Mouse (Mus musculus) CH12.LX (cell line): ENCODE measurements around the gene Cblc. TPM values are rescaled to one million over a fixed set of nuclear protein-coding genes. Genes with fewer than 3 reads are reported as not detected.

Experiments used
- DNase-seq: peaks from one replicate; pipeline ENCODE4 v3.0.0-alpha.2; 2013; ENCODE audit errors: extremely low read depth
- H3K27ac ChIP-seq: 2 replicates; pipeline ENCODE4 v1.5.1; 2012; ENCODE audit warnings: low read depth, mild to moderate bottlenecking, control low read depth, moderate library complexity; ENCODE audit not compliant: insufficient read depth
- H3K27me3 ChIP-seq: replicated peaks from 2 replicates; pipeline ENCODE3; 2012; ENCODE audit warnings: inconsistent platforms
- H3K36me3 ChIP-seq, 2 experiments: replicated peaks in 1 of 2; 2 replicates each; pipeline versions ENCODE3 to v1.6.1; 2012; ENCODE audit warnings: inconsistent platforms in 1 of 2, low read length in 1 of 2, mild to moderate bottlenecking in 1 of 2, mixed read lengths in 1 of 2, moderate library complexity in 1 of 2; ENCODE audit not compliant: control insufficient read depth in 1 of 2, insufficient read depth in 1 of 2
- H3K4me1 ChIP-seq, 2 experiments: 2 replicates each; pipeline ENCODE4 v1.6.1; 2012; ENCODE audit warnings: inconsistent platforms in 1 of 2, moderate library complexity in 1 of 2; ENCODE audit not compliant: insufficient read depth in 2 of 2, control insufficient read depth in 1 of 2
- H3K4me2 ChIP-seq: 2 replicates; pipeline ENCODE4 v1.6.1; 2012; ENCODE audit warnings: low read depth, mild to moderate bottlenecking, control low read depth; ENCODE audit not compliant: poor library complexity, insufficient read depth, severe bottlenecking
- H3K4me3 ChIP-seq, 3 experiments: fragments of 150-350 bp in 1 of 3; sonication (generic) in 1 of 3; replicated peaks in 1 of 3; 2 replicates each; pipeline versions ENCODE3 to v1.5.1; 2011 to 2012; ENCODE audit warnings: low read depth in 2 of 3, low read length in 2 of 3, mild to moderate bottlenecking in 2 of 3, moderate library complexity in 2 of 3, control low read depth in 1 of 3, improper control_type of control experiment in 1 of 3, inconsistent platforms in 1 of 3, mixed read lengths in 1 of 3; ENCODE audit not compliant: poor library complexity in 1 of 3
- H3K79me2 ChIP-seq: replicated peaks from 2 replicates; pipeline ENCODE4 v1.6.1; 2012; ENCODE audit warnings: mild to moderate bottlenecking, moderate library complexity; ENCODE audit not compliant: control insufficient read depth, poor library complexity, insufficient read depth, severe bottlenecking; ENCODE audit errors: extremely low read depth
- H3K9ac ChIP-seq: 2 replicates; pipeline ENCODE4 v1.6.1; 2012; ENCODE audit warnings: low read depth, mild to moderate bottlenecking, control low read depth, moderate library complexity; ENCODE audit not compliant: insufficient read depth
- H3K9me3 ChIP-seq: replicated peaks from 2 replicates; pipeline ENCODE3; 2012; ENCODE audit warnings: low read length, inconsistent platforms, mixed read lengths
- BHLHE40 ChIP-seq: IDR thresholded peaks from 2 replicates; pipeline ENCODE4 v1.6.1; 2011; ENCODE audit warnings: mild to moderate bottlenecking, low read depth, low read length, improper control_type of control experiment
- CHD1 ChIP-seq: IDR thresholded peaks from 2 replicates; pipeline ENCODE4 v1.6.1; 2012; ENCODE audit warnings: low read depth, low read length, improper control_type of control experiment, inconsistent platforms
- CTCF ChIP-seq, 2 experiments: IDR thresholded peaks in 1 of 2; conservative IDR thresholded peaks in 1 of 2; 2 replicates each; pipeline ENCODE4 v1.5.1; 2011 to 2012; ENCODE audit warnings: low read depth in 2 of 2, low read length in 2 of 2, improper control_type of control experiment in 1 of 2, inconsistent platforms in 1 of 2, mild to moderate bottlenecking in 1 of 2, moderate library complexity in 1 of 2
- E2F4 ChIP-seq: IDR thresholded peaks from 2 replicates; pipeline ENCODE4 v1.6.1; 2011; ENCODE audit warnings: low read depth, low read length, improper control_type of control experiment; ENCODE audit not compliant: insufficient replicate concordance
- ELF1 ChIP-seq: IDR thresholded peaks from 2 replicates; pipeline ENCODE4 v1.6.1; 2014; ENCODE audit warnings: low read depth, mild to moderate bottlenecking, inconsistent platforms, low read length, improper control_type of control experiment
- EP300 ChIP-seq: IDR thresholded peaks from 2 replicates; pipeline ENCODE4 v1.6.1; 2011; ENCODE audit warnings: low read length, improper control_type of control experiment
- ETS1 ChIP-seq: conservative IDR thresholded peaks from 2 replicates; pipeline ENCODE4 v1.6.1; 2012; ENCODE audit warnings: low read depth, mild to moderate bottlenecking, inconsistent platforms, low read length, improper control_type of control experiment, moderate library complexity
- GABPA ChIP-seq: IDR thresholded peaks from 2 replicates; pipeline ENCODE4 v1.6.1; 2012; ENCODE audit warnings: low read depth, low read length, improper control_type of control experiment, inconsistent platforms; ENCODE audit not compliant: insufficient replicate concordance
- HCFC1 ChIP-seq: IDR thresholded peaks from 2 replicates; pipeline ENCODE4 v1.6.1; 2012; ENCODE audit warnings: low read depth, mild to moderate bottlenecking, inconsistent platforms, low read length, improper control_type of control experiment
- IRF4 ChIP-seq: IDR thresholded peaks from 2 replicates; pipeline ENCODE4 v1.6.1; 2014; ENCODE audit warnings: low read depth, mild to moderate bottlenecking, inconsistent platforms, low read length, improper control_type of control experiment
- JUN ChIP-seq: IDR thresholded peaks from 2 replicates; pipeline ENCODE4 v1.6.1; 2011; ENCODE audit warnings: low read depth, mild to moderate bottlenecking, low read length, improper control_type of control experiment, moderate library complexity; ENCODE audit not compliant: insufficient read depth
- JUND ChIP-seq: conservative IDR thresholded peaks from 2 replicates; pipeline ENCODE4 v1.6.1; 2011; ENCODE audit warnings: low read depth, low read length, improper control_type of control experiment
- KAT2A ChIP-seq: IDR thresholded peaks from 2 replicates; pipeline ENCODE4 v1.6.1; 2012; ENCODE audit warnings: low read length, improper control_type of control experiment, inconsistent platforms; ENCODE audit not compliant: insufficient replicate concordance
- MAX ChIP-seq: IDR thresholded peaks from 2 replicates; pipeline ENCODE4 v1.6.1; 2011; ENCODE audit warnings: low read length, improper control_type of control experiment
- MAZ ChIP-seq: IDR thresholded peaks from 2 replicates; pipeline ENCODE4 v1.6.1; 2012; ENCODE audit warnings: low read depth, mild to moderate bottlenecking, inconsistent platforms, low read length, improper control_type of control experiment, moderate library complexity
- MXI1 ChIP-seq: IDR thresholded peaks from 2 replicates; pipeline ENCODE4 v1.6.1; 2011; ENCODE audit warnings: mild to moderate bottlenecking, low read depth, low read length, improper control_type of control experiment
- MYC ChIP-seq: IDR thresholded peaks from 2 replicates; pipeline ENCODE4 v1.6.1; 2011; ENCODE audit warnings: low read depth, mild to moderate bottlenecking, improper control_type of control experiment, low read length
- NELFE ChIP-seq: IDR thresholded peaks from 2 replicates; pipeline ENCODE4 v1.6.1; 2011; ENCODE audit warnings: low read depth, low read length, improper control_type of control experiment
- PAX5 ChIP-seq: IDR thresholded peaks from 2 replicates; pipeline ENCODE4 v1.6.1; 2012; ENCODE audit warnings: low read length, inconsistent platforms, mixed read lengths
- POLR2A ChIP-seq: IDR thresholded peaks from 2 replicates; pipeline ENCODE4 v1.6.1; 2011; ENCODE audit warnings: low read depth, mild to moderate bottlenecking, improper control_type of control experiment, low read length
- RAD21 ChIP-seq: IDR thresholded peaks from 2 replicates; pipeline ENCODE4 v1.6.1; 2011; ENCODE audit warnings: low read depth, mild to moderate bottlenecking, low read length, improper control_type of control experiment, moderate library complexity
- RCOR1 ChIP-seq: conservative IDR thresholded peaks from 2 replicates; pipeline ENCODE4 v1.6.1; 2012; ENCODE audit warnings: low read depth, mild to moderate bottlenecking, inconsistent platforms, low read length, improper control_type of control experiment
- SIN3A ChIP-seq: IDR thresholded peaks from 2 replicates; pipeline ENCODE4 v1.6.1; 2012; ENCODE audit warnings: low read length, improper control_type of control experiment, inconsistent platforms
- SMC3 ChIP-seq: IDR thresholded peaks from 2 replicates; pipeline ENCODE4 v1.6.1; 2011; ENCODE audit warnings: low read depth, low read length, improper control_type of control experiment
- TCF12 ChIP-seq: IDR thresholded peaks from 2 replicates; pipeline ENCODE4 v1.6.1; 2014; ENCODE audit warnings: low read depth, mild to moderate bottlenecking, inconsistent platforms, low read length, improper control_type of control experiment
- USF1 ChIP-seq: IDR thresholded peaks from 2 replicates; pipeline ENCODE4 v1.6.1; 2014; ENCODE audit warnings: low read depth, mild to moderate bottlenecking, inconsistent platforms, low read length, improper control_type of control experiment
- ZC3H11A ChIP-seq: IDR thresholded peaks from 2 replicates; pipeline ENCODE4 v1.6.1; 2012; ENCODE audit warnings: low read depth, mild to moderate bottlenecking, inconsistent platforms, low read length, improper control_type of control experiment
- ZKSCAN1 ChIP-seq: IDR thresholded peaks from 2 replicates; pipeline ENCODE4 v1.6.1; 2012; ENCODE audit warnings: low read depth, inconsistent platforms, low read length, improper control_type of control experiment, borderline replicate concordance
- ZMIZ1 ChIP-seq: IDR thresholded peaks from 2 replicates; pipeline ENCODE4 v1.6.1; 2012; ENCODE audit warnings: low read depth, mild to moderate bottlenecking, inconsistent platforms, low read length, improper control_type of control experiment
- ZNF384 ChIP-seq: IDR thresholded peaks from 2 replicates; pipeline ENCODE4 v1.6.1; 2012; ENCODE audit warnings: low read depth, low read length, improper control_type of control experiment, inconsistent platforms
- dilution Hi-C: fragments of 300-500 bp; cut with MboI; formaldehyde crosslinking; loops from 2 replicates; pipeline ENCODE4 v1.14.3; 2020; ENCODE audit warnings: low sequenced_read_pairs; ENCODE audit not compliant: extremely low pct_unique_long_range_greater_than_20kb, extremely low pct_ligation_motif_present
- in situ Hi-C: fragments of 300-500 bp; cut with MboI; formaldehyde crosslinking; loops from 3 replicates; pipeline ENCODE4 v1.14.3; 2019; ENCODE audit warnings: low sequenced_read_pairs, low pct_ligation_motif_present, low pct_unique_long_range_greater_than_20kb, mixed read lengths
- polyA plus RNA-seq: library from polyadenylated mRNA; unstranded; fragments of >175 nt; gene quantifications from 2 replicates; pipeline ENCODE4 v1.2.1, GENCODE M21; 2012; ENCODE audit warnings: low read depth; ENCODE audit not compliant: insufficient read length
- total RNA-seq, 2 experiments: library from RNA; depleted of rRNA; stranded (reverse); fragments of 300-350 nt in 1 of 2; fragments of >200 nt in 1 of 2; gene quantifications; 2 replicates each; pipeline ENCODE4 v1.2.3; 2012 to 2014

The Cblc gene
- total and polyA plus RNA-seq, 3 experiments, result 6.4 to 30.8 (median 13.4) TPM

- H3K4me3 ChIP-seq, result no peak overlapping the region
- no peak overlapping the region for H3K4me2 ChIP-seq
- H3K27ac ChIP-seq, result no peak overlapping the region
- no peak overlapping the region for H3K9ac ChIP-seq
- H3K4me1 ChIP-seq, result peaks cover 10 to 46% of the 10 kb centered on the region in 2 experiments
- no peaks in the 10 kb centered on the region for H3K27me3 ChIP-seq
- no peaks in the 10 kb centered on the region for H3K79me2 ChIP-seq
- no peaks in the 10 kb centered on the region for H3K36me3 ChIP-seq
- in situ Hi-C loops, result loop anchor here (5.0 kb wide), 1 partner anchor 39 kb away; no protein-coding TSS in a partner anchor
- TF ChIP-seq RCOR1 (no peak), ZC3H11A (no peak), JUND (no peak), MAX (no peak), ZMIZ1 (no peak), PAX5 (no peak), USF1 (no peak), POLR2A (no peak), BHLHE40 (no peak), TCF12 (no peak), CHD1 (no peak), EP300 (no peak), SIN3A (no peak), SMC3 (no peak), MAZ (no peak), MYC (no peak), ZKSCAN1 (no peak), KAT2A (no peak)
- TF ChIP-seq, all 38 proteins: peak for 0
- dilution Hi-C loops, result no loop called here
- no peaks in the 10 kb centered on the region for H3K9me3 ChIP-seq
- no peak for DNase-seq
Measured at GRCm38 (mm10) chr7:19840936-19841335, 44.3 kb upstream of the Cblc start.

DNA sequence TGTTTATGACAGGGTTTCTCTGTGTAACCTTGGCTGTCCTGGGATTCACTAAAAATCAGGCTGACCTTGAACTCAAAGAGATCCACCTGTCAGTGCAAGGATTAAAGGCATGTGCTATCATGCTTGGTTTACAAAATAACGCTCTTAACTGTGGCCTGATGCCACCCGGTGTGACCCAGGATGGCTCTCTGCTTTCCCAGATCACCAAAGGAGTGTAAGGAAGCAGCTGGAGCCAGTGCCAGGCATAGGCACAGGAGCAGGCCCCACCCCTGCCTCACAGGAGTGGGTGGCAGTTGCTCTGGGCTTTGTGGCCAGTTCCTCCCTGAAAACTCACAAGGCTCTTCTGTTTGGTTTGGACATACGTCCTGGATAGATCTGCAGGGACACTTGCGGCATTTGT, 43.8 kb upstream of the Cblc start:
- Histone ChIP-seq H3K27ac (no peak overlapping the region), H3K4me3 (no peak overlapping the region), H3K4me1 (peaks cover 10 to 40% of the 10 kb centered on the region in 2 experiments), H3K9me3 (no peaks in the 10 kb centered on the region), H3K79me2 (no peaks in the 10 kb centered on the region), H3K4me2 (no peak overlapping the region), H3K36me3 (no peaks in the 10 kb centered on the region), H3K27me3 (no peaks in the 10 kb centered on the region), H3K9ac (no peak overlapping the region)
- dilution Hi-C loops, result no loop called here
- DNase-seq, result no peak
- in situ Hi-C loops, result loop anchor here (5.0 kb wide), 1 partner anchor 38 kb away; no protein-coding TSS in a partner anchor
- TF ChIP-seq MXI1 (no peak), HCFC1 (no peak), KAT2A (no peak), ELF1 (no peak), GABPA (no peak), SMC3 (no peak), ZC3H11A (no peak), RAD21 (no peak), ZKSCAN1 (no peak), ETS1 (no peak), ZNF384 (no peak), NELFE (no peak), JUN (no peak), POLR2A (no peak), USF1 (no peak), TCF12 (no peak), CTCF (conservative IDR thresholded peaks at IDR 0.05 in 1 of 2, IDR thresholded peaks at IDR 0.05 in 1 of 2; ENCODE audit: low read depth in 2 of 2, low read length in 2 of 2) (no peak), IRF4 (no peak), E2F4 (no peak), SIN3A (no peak)
